Mouse (Mus musculus): ENCODE data around the gene Galntl6. TPM values are rescaled to one million over a fixed set of nuclear protein-coding genes. Genes with fewer than 3 reads are reported as not detected.

Galntl6 gene
- total and polyA plus RNA-seq, 3 experiments, result not detected

DNA sequence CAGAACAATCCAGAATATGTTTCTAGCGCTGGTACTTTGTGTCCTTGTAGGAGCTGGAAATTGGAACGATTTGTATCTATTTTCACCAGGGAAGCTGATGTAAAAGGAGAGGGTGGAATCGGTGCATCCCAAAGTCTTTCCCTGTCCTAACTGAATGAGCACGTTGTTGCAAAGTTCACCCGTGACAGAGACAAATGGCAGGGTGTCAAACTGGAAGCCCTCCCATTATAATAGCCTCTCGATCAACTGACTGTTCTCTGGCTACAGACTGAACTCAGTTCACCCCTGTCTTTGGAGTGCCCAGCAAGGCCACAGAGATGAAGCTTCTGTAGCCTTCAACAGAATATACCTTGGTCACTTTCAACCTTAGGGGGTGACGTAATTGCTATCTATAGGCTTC is 1132.9 kb downstream of the Galntl6 start:
- no peak for DNase-seq (ENCODE audit: extremely low read depth)
- TF ChIP-seq TCF12 (IDR thresholded peaks at IDR 0.05; ENCODE audit: low read depth, low read length) (no peak), IRF4 (IDR thresholded peaks at IDR 0.05; ENCODE audit: low read depth, low read length) (no peak), MAX (IDR thresholded peaks at IDR 0.05; ENCODE audit: low read length) (no peak), SIN3A (IDR thresholded peaks at IDR 0.05; ENCODE audit: low read length) (no peak), PAX5 (IDR thresholded peaks at IDR 0.05; ENCODE audit: low read length) (no peak), USF2 (conservative IDR thresholded peaks at IDR 0.05; ENCODE audit: low read depth, low read length) (no peak), POLR2AphosphoS2 (IDR thresholded peaks at IDR 0.05; ENCODE audit: low read depth, low read length) (no peak), SMC3 (IDR thresholded peaks at IDR 0.05; ENCODE audit: low read depth, low read length) (no peak), MXI1 (IDR thresholded peaks at IDR 0.05; ENCODE audit: low read depth, low read length) (no peak), UBTF (IDR thresholded peaks at IDR 0.05; ENCODE audit: low read depth, low read length) (no peak), E2F4 (IDR thresholded peaks at IDR 0.05; ENCODE audit: insufficient replicate concordance, low read depth, low read length) (no peak), RAD21 (IDR thresholded peaks at IDR 0.05; ENCODE audit: low read depth, low read length) (no peak), CHD1 (IDR thresholded peaks at IDR 0.05; ENCODE audit: low read depth, low read length) (no peak), TBP (conservative IDR thresholded peaks at IDR 0.05; ENCODE audit: low read depth, low read length) (no peak), JUN (IDR thresholded peaks at IDR 0.05; ENCODE audit: insufficient read depth, low read depth, low read length) (no peak), CHD2 (IDR thresholded peaks at IDR 0.05; ENCODE audit: low read length) (no peak), MYC (IDR thresholded peaks at IDR 0.05; ENCODE audit: low read depth, low read length) (no peak)
- Histone ChIP-seq H3K36me3 (replicated peaks in 1 of 2; ENCODE audit: control insufficient read depth in 1 of 2, insufficient read depth in 1 of 2, low read length in 1 of 2) (no peaks in the 10 kb centered on the region), H3K4me2 (ENCODE audit: insufficient read depth, low read depth, poor library complexity, severe bottlenecking) (no peak overlapping the region), H3K9me3 (replicated peaks; ENCODE audit: low read length) (no peaks in the 10 kb centered on the region), H3K79me2 (replicated peaks; ENCODE audit: control insufficient read depth, extremely low read depth, insufficient read depth, poor library complexity, severe bottlenecking) (no peaks in the 10 kb centered on the region), H3K27ac (ENCODE audit: insufficient read depth, low read depth) (no peak overlapping the region), H3K4me3 (replicated peaks in 1 of 3; ENCODE audit: low read depth in 2 of 3, low read length in 2 of 3, poor library complexity in 1 of 3) (no peak overlapping the region), H3K27me3 (replicated peaks) (no peaks in the 10 kb centered on the region), H3K9ac (ENCODE audit: insufficient read depth, low read depth) (no peak overlapping the region), H3K4me1 (ENCODE audit: control insufficient read depth in 1 of 2, insufficient read depth in 2 of 2) (no peaks in the 10 kb centered on the region)
- in situ Hi-C loops (cut with MboI; ENCODE audit: low pct_ligation_motif_present, low pct_unique_long_range_greater_than_20kb, low sequenced_read_pairs), result no loop called here
- dilution Hi-C loops (cut with MboI; ENCODE audit: extremely low pct_ligation_motif_present, extremely low pct_unique_long_range_greater_than_20kb, low sequenced_read_pairs), result no loop called here

DNA sequence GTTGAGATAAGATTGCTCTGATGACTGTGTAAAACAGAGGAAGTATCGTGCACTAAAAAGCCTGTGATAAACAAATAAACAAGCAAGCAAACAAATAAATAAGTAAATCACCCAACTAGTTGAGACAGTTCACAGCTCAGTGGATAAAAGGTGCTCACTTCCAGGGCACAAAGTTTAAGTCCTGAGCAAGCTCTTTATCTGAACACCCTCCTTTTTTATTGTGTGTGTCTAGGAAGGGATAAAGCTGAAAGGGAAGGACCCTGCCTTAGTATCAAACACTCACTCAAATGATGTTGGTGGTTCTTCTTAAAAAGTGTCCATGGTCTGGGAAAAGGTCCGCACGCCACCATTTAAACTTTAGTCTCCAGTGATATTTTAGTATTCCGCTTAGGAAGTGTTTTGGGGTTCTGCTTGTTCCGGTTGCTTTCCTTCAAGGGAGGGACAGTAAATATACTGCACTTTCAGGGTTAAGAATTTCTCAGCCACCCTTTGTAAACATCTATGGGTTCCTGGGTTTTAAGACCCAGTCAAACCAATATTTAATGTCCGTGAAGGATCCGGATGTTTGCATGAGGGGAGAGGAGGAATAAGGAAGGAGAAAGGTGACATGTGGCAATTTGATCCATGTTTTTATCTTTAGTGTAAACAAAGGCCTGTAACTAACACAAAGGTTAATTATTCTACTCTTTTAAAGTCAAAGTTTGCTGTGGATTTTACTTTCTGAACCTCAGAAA is 1134.3 kb downstream of the Galntl6 start:
- Histone ChIP-seq H3K4me3 (replicated peaks in 1 of 3; ENCODE audit: low read depth in 2 of 3, low read length in 2 of 3, poor library complexity in 1 of 3) (no peak overlapping the region), H3K36me3 (replicated peaks in 1 of 2; ENCODE audit: control insufficient read depth in 1 of 2, insufficient read depth in 1 of 2, low read length in 1 of 2) (no peaks in the 10 kb centered on the region), H3K79me2 (replicated peaks; ENCODE audit: control insufficient read depth, extremely low read depth, insufficient read depth, poor library complexity, severe bottlenecking) (no peaks in the 10 kb centered on the region), H3K4me2 (ENCODE audit: insufficient read depth, low read depth, poor library complexity, severe bottlenecking) (no peak overlapping the region), H3K27ac (ENCODE audit: insufficient read depth, low read depth) (no peak overlapping the region), H3K9me3 (replicated peaks; ENCODE audit: low read length) (no peaks in the 10 kb centered on the region), H3K27me3 (replicated peaks) (no peaks in the 10 kb centered on the region), H3K9ac (ENCODE audit: insufficient read depth, low read depth) (no peak overlapping the region), H3K4me1 (ENCODE audit: control insufficient read depth in 1 of 2, insufficient read depth in 2 of 2) (no peaks in the 10 kb centered on the region)
- dilution Hi-C loops (cut with MboI; ENCODE audit: extremely low pct_ligation_motif_present, extremely low pct_unique_long_range_greater_than_20kb, low sequenced_read_pairs) (no loop called here), in situ Hi-C loops (cut with MboI; ENCODE audit: low pct_ligation_motif_present, low pct_unique_long_range_greater_than_20kb, low sequenced_read_pairs) (no loop called here)
- TF ChIP-seq ZC3H11A (IDR thresholded peaks at IDR 0.05; ENCODE audit: low read depth, low read length) (no peak), EP300 (IDR thresholded peaks at IDR 0.05; ENCODE audit: low read length) (no peak), SIN3A (IDR thresholded peaks at IDR 0.05; ENCODE audit: low read length) (no peak), KAT2A (IDR thresholded peaks at IDR 0.05; ENCODE audit: insufficient replicate concordance, low read length) (no peak), POLR2AphosphoS2 (IDR thresholded peaks at IDR 0.05; ENCODE audit: low read depth, low read length) (no peak), CHD1 (IDR thresholded peaks at IDR 0.05; ENCODE audit: low read depth, low read length) (no peak), POLR2A (IDR thresholded peaks at IDR 0.05; ENCODE audit: low read depth, low read length) (no peak), ELF1 (IDR thresholded peaks at IDR 0.05; ENCODE audit: low read depth, low read length) (no peak), HCFC1 (IDR thresholded peaks at IDR 0.05; ENCODE audit: low read depth, low read length) (no peak), CHD2 (IDR thresholded peaks at IDR 0.05; ENCODE audit: low read length) (no peak), E2F4 (IDR thresholded peaks at IDR 0.05; ENCODE audit: insufficient replicate concordance, low read depth, low read length) (no peak), MAX (IDR thresholded peaks at IDR 0.05; ENCODE audit: low read length) (no peak), ZKSCAN1 (IDR thresholded peaks at IDR 0.05; ENCODE audit: borderline replicate concordance, low read depth, low read length) (no peak), PAX5 (IDR thresholded peaks at IDR 0.05; ENCODE audit: low read length) (no peak)
- no peak for DNase-seq (ENCODE audit: extremely low read depth)

Measured in CH12.LX (cell line).